Mouse (Mus musculus): ENCODE data around the gene Dppa1. TPM values are rescaled to one million over a fixed set of nuclear protein-coding genes. Genes with fewer than 3 reads are reported as not detected.

The Dppa1 gene
- polyA plus RNA-seq, 1 experiment, result not detected

Other genes starting within 250 kb of the Dppa1 start
- 0.01 TPM for gene Itk, start 239.7 kb downstream of the Dppa1 start, polyA plus RNA-seq (2012; fragmentation: generic; extraction: Trizol)
- 2.3 TPM for gene Fam71b, start 232.7 kb downstream of the Dppa1 start, polyA plus RNA-seq (2012; fragmentation: generic; extraction: Trizol)
- gene Med7, start 192.3 kb downstream of the Dppa1 start, polyA plus RNA-seq (2012; fragmentation: generic; extraction: Trizol), result 33.1 TPM
- 0.55 TPM for gene Havcr2, start 174.3 kb downstream of the Dppa1 start, polyA plus RNA-seq (2012; fragmentation: generic; extraction: Trizol)
- not detected for gene Gm12169, start 105.0 kb downstream of the Dppa1 start, polyA plus RNA-seq (2012; fragmentation: generic; extraction: Trizol)
- not detected for gene BC053393, start 57.7 kb downstream of the Dppa1 start, polyA plus RNA-seq (2012; fragmentation: generic; extraction: Trizol)
- gene Timd2, start 77.8 kb upstream of the Dppa1 start, polyA plus RNA-seq (2012; fragmentation: generic; extraction: Trizol), result not detected
- not detected for gene Havcr1, start 105.8 kb upstream of the Dppa1 start, polyA plus RNA-seq (2012; fragmentation: generic; extraction: Trizol)
- gene Timd4, start 181.5 kb upstream of the Dppa1 start, polyA plus RNA-seq (2012; fragmentation: generic; extraction: Trizol), result not detected

Measured in myocyte (in vitro differentiated cells).